Mouse (Mus musculus) common myeloid progenitor, adult 5-6 weeks (primary cell): Measurements from ENCODE around the gene Usp44. TPM values are rescaled to one million over a fixed set of nuclear protein-coding genes. Genes with fewer than 3 reads are reported as not detected.

Experiments
- ATAC-seq: replicated peaks from 2 replicates; pipeline ENCODE4 v1.8.0; 2016; ENCODE audit warnings: low read depth, mild to moderate bottlenecking, moderate TSS enrichment, inconsistent platforms; ENCODE audit not compliant: poor library complexity, severe bottlenecking
- total RNA-seq: library from RNA; stranded (forward); fragments of 200-1000, 187-1606 nt; gene quantifications from 2 replicates; pipeline ENCODE4 v1.2.3, GENCODE M21; 2017

Gene Usp44
- total RNA-seq, 1 experiment from 2014 or later: 0.87 TPM

- ATAC-seq: no peak
These were observed 76.0 kb downstream of the Usp44 start for GRCm38 (mm10) chr10:93907376-93907775.

Other genes starting within 250 kb of the Usp44 start
- 192 and 266 TPM in 2 replicates for gene Snrpf, start 241.8 kb upstream of the Usp44 start, total RNA-seq
- 2.2 and 4.8 TPM in 2 replicates for gene Ntn4, start 190.9 kb upstream of the Usp44 start, total RNA-seq
- gene Metap2, start 65.5 kb downstream of the Usp44 start, total RNA-seq: 394 and 436 TPM in 2 replicates
- 6.0 and 14.7 TPM in 2 replicates for gene Vezt, start 204.3 kb downstream of the Usp44 start, total RNA-seq
- 1.8 and 2.7 TPM in 2 replicates for gene Fgd6, start 204.4 kb downstream of the Usp44 start, total RNA-seq